Mouse (Mus musculus): ENCODE measurements around the gene Fam205a1. TPM values are rescaled to one million over a fixed set of nuclear protein-coding genes. Genes with fewer than 3 reads are reported as not detected.

Gene Fam205a1
- not detected in 2 replicates for polyA plus RNA-seq (2012; rRNA removed)

DNA sequence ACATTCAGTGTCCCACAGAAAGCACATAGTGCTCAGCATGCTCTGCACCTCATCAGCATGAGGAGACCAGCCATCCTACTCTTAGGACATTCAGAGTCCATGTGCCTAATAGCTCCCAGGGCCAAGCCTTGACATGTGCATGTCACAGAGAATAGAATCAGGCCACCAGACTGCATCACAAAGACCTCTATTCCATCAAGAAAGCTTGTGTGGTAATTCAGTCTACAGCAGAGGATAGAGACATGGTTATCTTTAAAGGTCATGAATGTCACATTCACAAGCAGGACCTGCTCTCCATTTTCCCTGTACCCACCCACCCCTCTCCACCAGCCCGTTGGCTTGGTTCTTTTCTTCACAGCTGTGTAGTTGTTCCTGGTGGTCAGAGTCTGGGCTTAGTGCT, at the start of gene Fam205a1:
TSS of gene Fam205a1 (minus strand) at position 101 of the 400 bp plus-strand sequence.

DNA sequence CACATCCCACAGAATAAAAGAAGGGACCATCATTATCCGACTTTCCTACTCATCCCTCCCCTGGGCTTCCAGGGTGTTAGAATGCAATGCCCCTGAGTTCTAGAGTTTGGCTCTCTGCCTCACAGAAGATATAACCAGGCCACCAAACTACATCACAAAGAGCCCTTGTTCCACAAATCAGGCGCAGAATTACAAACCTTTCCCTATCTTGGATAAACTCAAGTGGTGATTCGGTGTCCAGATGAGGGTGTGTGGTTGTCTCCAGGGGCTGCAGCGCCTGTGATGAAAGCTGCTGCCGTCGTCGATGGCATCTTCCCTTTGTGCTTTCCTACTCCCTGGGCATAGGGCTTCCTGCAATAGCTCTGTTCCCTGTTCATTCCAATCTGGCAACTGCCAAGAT, 20.4 kb upstream of the Fam205a1 start, which contains the start of gene Fam205c:
TSS of gene Fam205c (minus strand) at position 101 of the 400 bp plus-strand sequence.

DNA sequence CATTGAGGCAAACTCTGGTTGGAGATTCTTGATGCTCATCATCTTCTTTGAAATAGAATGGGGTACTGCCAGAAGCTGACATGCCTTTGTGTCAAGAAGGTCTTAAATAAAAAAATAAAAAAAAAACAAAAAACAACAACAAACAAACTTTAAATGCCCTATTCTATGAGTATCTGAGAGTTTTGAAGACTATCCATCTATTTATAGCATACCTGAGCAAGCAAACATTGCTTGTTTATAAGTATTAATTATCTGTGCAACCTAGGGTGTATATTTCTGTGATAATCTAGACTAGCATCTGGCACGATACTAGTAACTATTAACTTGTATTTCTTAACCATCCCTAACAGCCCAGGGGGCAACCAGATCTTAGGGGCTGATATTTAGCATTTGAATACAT, 3.0 kb upstream of the Fam205a1 start, which contains the start of gene Gm12394:
TSS of gene Gm12394 (minus strand) at position 101 of the 400 bp plus-strand sequence.

Other genes with a start within 250 kb of the Fam205a1 start
- gene Gm10591, start 241.7 kb downstream of the Fam205a1 start, polyA plus RNA-seq (2012; rRNA removed): not detected in 2 replicates
- 1.9 TPM in 2 replicates for gene Gm2564, start 224.2 kb downstream of the Fam205a1 start, polyA plus RNA-seq (2012; rRNA removed)
- gene Ccl27b, start 198.6 kb downstream of the Fam205a1 start, polyA plus RNA-seq (2012; rRNA removed): not detected in 2 replicates
- 0.64 and 0.77 TPM in 2 replicates for gene Il11ra2, start 192.0 kb downstream of the Fam205a1 start, polyA plus RNA-seq (2012; rRNA removed)
- gene 4930578G10Rik, start 118.3 kb downstream of the Fam205a1 start, polyA plus RNA-seq (2012; rRNA removed): not detected in 2 replicates
- gene Ccl19, start 97.3 kb downstream of the Fam205a1 start, polyA plus RNA-seq (2012; rRNA removed): 3.7 and 5.9 TPM in 2 replicates
- 130 and 161 TPM in 2 replicates for gene Ccl21a, start 79.9 kb downstream of the Fam205a1 start, polyA plus RNA-seq (2012; rRNA removed)
- not detected in 2 replicates for gene Gm12394, start 2.9 kb upstream of the Fam205a1 start, polyA plus RNA-seq (2012; rRNA removed)
- gene Fam205c, start 20.3 kb upstream of the Fam205a1 start, polyA plus RNA-seq (2012; rRNA removed): not detected in 2 replicates
- gene Phf24, start 62.8 kb upstream of the Fam205a1 start, polyA plus RNA-seq (2012; rRNA removed): 3.9 and 6.2 TPM in 2 replicates
- gene Dnajb5, start 95.9 kb upstream of the Fam205a1 start, polyA plus RNA-seq (2012; rRNA removed): 8.6 and 8.7 TPM in 2 replicates
- gene 1700022I11Rik, start 115.7 kb upstream of the Fam205a1 start, polyA plus RNA-seq (2012; rRNA removed): not detected in 2 replicates
- gene Vcp, start 146.6 kb upstream of the Fam205a1 start, polyA plus RNA-seq (2012; rRNA removed): 187 and 349 TPM in 2 replicates
- 12.6 and 15.2 TPM in 2 replicates for gene Fancg, start 156.6 kb upstream of the Fam205a1 start, polyA plus RNA-seq (2012; rRNA removed)
- gene Pigo, start 171.9 kb upstream of the Fam205a1 start, polyA plus RNA-seq (2012; rRNA removed): 20.6 and 22.7 TPM in 2 replicates
- 105 and 125 TPM in 2 replicates for gene Stoml2, start 177.8 kb upstream of the Fam205a1 start, polyA plus RNA-seq (2012; rRNA removed)
- gene Fam214b, start 192.3 kb upstream of the Fam205a1 start, polyA plus RNA-seq (2012; rRNA removed): 17.5 and 17.7 TPM in 2 replicates
- gene Unc13b, start 205.1 kb upstream of the Fam205a1 start, polyA plus RNA-seq (2012; rRNA removed): 21.5 and 23.5 TPM in 2 replicates